Mouse (Mus musculus): ENCODE measurements around the gene Ccdc6.
A peak's percentile ranks its signal among the peaks of the same experiment; 100 is the strongest.

- TF ChIP-seq CTCF (IDR thresholded peaks at IDR 0.05; ENCODE audit: borderline replicate concordance, insufficient read depth, low read length) = peak; percentile 53
- no peak for TF ChIP-seq POLR2A (IDR thresholded peaks at IDR 0.05; ENCODE audit: low read depth, low read length)
Measured at GRCm38 (mm10) chr10:70135680-70136079, 38.8 kb downstream of the Ccdc6 start.
